Mouse (Mus musculus) C2C12 (cell line): ENCODE measurements around the gene Clrn3.
"Not testable (repeated sequence)": the region's sequence is repeated elsewhere in the genome, so short reads cannot be mapped to it uniquely, and the experiment has no call there.

ENCODE experiments used
- CTCF ChIP-seq: IDR thresholded peaks from one replicate; pipeline ENCODE4 v1.5.1; 2011; ENCODE audit not compliant: control insufficient read depth, insufficient read depth, insufficient read length
- FOSL1 ChIP-seq: IDR thresholded peaks from one replicate; pipeline ENCODE4 v1.8.0; 2011; ENCODE audit warnings: mild to moderate bottlenecking, low read length; ENCODE audit not compliant: poor library complexity, insufficient read depth, severe bottlenecking
- MAX ChIP-seq: IDR thresholded peaks from one replicate; pipeline ENCODE4 v1.6.1; 2011; ENCODE audit warnings: mild to moderate bottlenecking, control low read depth
- MYOD1 ChIP-seq: IDR thresholded peaks from one replicate; pipeline ENCODE4 v1.6.1; 2011; ENCODE audit warnings: low read depth; ENCODE audit not compliant: control insufficient read depth, insufficient read length
- USF1 ChIP-seq: IDR thresholded peaks from one replicate; pipeline ENCODE4 v1.6.1; 2011; ENCODE audit warnings: low read depth, mild to moderate bottlenecking, control low read depth, moderate library complexity

- TF ChIP-seq CTCF, MAX, FOSL1, MYOD1, USF1: not testable (repeated sequence)
Observed at GRCm38 (mm10) chr7:135575319-135576069, 47.0 kb upstream of the Clrn3 start.
